Mouse (Mus musculus): Measurements from ENCODE around the gene Tfr2.
"Not testable (repeated sequence)": the region's sequence is repeated elsewhere in the genome, so short reads cannot be mapped to it uniquely, and the experiment has no call there.

The Tfr2 gene

DNA sequence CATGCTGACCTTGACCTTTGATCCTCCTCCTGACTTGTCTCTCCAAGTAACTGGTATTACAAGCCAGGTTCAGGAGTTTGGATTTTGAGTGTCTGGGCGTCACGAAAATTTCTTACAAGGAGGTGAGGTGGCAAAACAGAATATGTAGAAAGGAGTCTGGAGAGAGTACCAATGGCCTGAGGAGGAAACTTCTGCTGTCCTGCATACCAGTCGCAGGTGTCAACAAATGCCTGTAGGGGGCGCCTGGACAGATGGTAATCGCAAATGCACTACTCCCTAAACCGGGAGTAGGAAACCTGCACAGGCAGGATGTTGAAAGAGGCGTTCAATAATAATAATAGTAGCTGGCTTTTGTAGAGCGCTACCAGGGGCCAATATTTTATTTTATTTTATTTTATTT lies 15.3 kb downstream of the Tfr2 start:
- DNase-seq (ENCODE audit: low spot score): peak; percentile 77

DNA sequence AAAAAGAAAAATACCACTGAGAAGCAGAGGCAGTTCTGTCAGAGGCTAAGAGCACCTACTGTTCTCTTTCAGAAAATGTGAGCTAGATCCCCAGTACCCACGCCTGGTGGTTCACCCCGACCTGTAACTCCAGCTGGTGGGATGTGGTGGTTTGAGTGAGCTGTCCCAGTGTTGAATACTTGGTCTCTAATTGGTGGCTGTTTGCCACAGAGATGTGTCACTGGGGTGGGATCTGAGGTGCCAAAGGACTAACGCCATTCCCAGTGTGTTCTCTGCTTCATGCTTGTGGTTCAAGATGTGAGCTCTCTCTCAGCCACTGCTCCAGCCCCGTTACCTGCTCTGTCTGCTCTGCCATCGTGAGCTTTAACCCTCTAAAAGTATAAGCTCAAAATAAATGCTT lies 20.9 kb downstream of the Tfr2 start:
- no peak for DNase-seq (ENCODE audit: low spot score)

GRCm38 (mm10) chr5:137595921-137596320 lies 26.3 kb downstream of the Tfr2 start:
- DNase-seq (ENCODE audit: low spot score): no peak

GRCm38 (mm10) chr5:137596601-137597261 lies 27.1 kb downstream of the Tfr2 start:
- no peak for DNase-seq (ENCODE audit: low spot score)

DNA sequence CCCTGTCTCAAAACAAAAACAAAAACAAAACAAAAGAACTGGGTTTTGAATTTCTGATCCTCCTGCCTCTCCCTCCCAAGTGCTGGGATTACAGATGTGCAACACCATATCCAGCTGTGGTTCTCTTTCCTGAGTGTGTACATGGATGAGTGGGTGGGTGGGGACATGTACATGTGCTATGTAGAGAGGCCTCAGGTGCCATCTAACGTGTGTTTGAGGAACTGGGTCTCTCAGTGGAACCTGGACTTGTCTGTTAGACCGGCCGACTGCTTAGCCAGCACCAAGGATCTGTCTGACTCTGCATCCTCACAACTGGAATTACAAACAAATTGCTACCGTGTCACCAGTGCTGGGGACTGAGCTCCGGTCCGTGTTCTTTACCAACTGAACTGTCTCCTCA lies 28.0 kb downstream of the Tfr2 start:
- DNase-seq (ENCODE audit: low spot score): no peak

- no peak for DNase-seq (ENCODE audit: low spot score)
These were observed 28.6 kb downstream of the Tfr2 start for GRCm38 (mm10) chr5:137598100-137598826.

GRCm38 (mm10) chr5:137599600-137599999 lies 30.0 kb downstream of the Tfr2 start:
- DNase-seq (ENCODE audit: low spot score): no peak

- DNase-seq (ENCODE audit: low spot score): no peak
These were observed 30.6 kb downstream of the Tfr2 start for GRCm38 (mm10) chr5:137600281-137600618.

DNA sequence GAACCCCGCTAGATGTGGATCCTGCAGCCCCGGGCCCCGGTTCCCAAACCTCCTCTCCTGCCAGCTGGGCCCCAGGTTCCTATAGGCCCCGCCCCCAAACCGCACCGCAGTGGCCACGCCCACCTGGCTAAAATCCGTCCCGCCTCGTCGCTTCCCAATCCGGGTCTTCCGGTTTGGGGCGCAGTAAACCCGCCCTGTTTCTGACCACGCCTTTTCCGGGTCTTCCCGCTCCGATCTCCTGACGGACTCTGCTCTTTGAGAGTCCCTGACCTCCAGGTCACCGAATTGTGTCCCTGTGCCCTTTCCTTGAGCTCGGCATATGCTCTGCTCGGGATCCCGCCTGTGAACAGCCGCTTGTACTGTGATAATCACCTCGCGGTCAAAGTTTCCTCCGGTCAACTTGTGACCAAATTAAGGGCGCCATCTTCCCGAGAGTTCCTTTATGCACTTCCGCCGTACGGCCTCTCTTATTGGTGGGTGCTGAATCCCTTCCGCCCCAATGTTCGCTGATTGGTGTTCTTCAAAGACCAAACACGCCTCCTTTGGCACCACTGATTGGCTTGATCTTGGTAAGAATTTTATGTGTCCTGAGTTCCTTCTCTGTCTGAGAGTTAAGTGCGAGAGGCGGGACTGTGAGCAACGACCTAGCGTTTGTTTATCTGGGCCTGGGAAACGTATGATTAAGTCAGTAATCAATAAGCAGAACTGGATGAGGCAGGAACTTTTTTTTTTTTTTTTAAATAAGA lies 31.2 kb downstream of the Tfr2 start, which contains the start of gene Mospd3:
Gene Mospd3 (minus strand): TSS at position 440 of the 746 bp plus-strand sequence.
- peak; percentile 98 for DNase-seq (ENCODE audit: low spot score)

DNA sequence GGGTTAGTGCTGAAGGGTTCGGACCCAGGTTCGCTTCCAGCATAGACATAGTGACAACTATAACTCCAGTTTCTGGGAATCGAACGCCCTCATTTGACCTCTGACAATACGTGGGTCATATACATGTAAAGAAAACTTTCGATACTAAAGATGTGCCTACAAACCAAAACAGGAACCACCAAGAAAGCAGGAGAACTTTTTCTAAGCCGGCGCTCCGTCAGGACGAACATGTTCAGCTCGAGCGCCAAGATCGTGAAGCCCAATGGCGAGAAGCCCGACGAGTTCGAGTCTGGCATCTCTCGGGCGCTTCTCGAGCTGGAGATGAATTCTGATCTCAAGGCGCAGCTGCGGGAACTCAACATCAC lies 31.7 kb downstream of the Tfr2 start:
- no peak for DNase-seq (ENCODE audit: low spot score)

DNA sequence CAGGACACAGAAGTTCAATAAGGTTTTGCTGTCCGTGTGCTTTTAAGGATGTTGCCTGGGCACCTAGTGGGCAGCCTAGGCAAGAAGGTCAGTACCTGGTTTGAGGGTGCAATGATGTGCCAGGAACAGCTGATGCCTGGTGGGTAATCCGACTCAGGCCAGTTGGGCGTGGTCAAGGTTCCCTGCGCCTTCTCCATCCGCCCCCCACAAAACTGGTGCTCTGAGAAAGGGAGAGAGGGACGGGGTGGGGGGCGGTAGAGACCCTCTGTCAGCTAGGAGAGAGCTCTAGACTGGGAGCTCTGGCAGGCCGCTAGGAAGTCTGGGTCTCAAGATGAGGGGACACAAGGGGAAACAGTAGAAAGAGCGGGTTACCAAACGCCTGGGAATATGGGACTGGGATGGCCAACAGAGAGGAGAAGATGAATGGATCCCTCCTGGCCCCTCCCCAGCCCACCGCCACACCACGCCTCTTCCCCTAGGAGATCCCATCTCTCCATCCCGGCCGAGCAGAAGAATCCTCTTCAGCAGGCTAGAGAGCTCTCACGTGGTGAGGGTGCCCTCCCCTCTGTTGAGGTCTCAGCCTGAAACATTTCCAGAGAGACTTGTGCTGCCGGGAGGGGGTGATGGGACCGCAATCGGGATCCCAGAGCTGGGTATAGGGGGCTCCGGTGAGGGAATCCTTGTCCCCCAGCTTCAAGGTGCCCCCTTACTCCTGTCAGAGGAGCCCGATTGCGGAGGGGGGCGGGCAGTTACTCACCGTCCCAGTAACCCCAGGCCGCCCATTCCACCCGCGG lies 38.4 kb downstream of the Tfr2 start:
- DNase-seq (ENCODE audit: low spot score): peak; percentile 33

DNA sequence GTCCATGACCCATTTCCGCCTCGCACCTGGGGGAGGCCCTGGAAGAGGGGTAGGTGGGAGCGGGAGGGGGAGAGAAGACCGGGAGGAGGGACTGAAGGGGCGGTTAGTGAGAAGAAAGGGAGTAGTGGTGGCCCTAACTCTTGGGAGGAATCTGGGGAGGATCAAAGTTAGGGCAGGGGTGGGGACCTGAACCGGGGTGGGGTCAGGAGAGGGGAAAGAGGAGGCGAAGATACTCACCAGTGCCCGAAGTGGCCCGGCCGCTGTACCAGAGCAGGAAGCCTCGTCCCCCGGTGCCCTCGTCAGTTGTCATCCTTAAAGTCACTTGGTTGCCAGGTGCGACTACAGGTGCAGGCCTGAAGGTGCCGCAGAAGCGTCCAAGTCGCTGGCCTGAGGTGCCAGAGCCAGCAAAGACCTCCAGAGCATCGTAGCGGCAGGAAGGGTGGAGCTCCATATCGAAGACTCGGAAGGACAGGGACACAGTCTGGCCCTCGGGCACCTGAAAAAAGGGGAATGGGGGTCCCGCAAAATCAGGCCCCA lies 39.1 kb downstream of the Tfr2 start:
- no peak for DNase-seq (ENCODE audit: low spot score)

- DNase-seq (ENCODE audit: low spot score): no peak
These were observed 39.7 kb downstream of the Tfr2 start for GRCm38 (mm10) chr5:137609292-137609691.

DNA sequence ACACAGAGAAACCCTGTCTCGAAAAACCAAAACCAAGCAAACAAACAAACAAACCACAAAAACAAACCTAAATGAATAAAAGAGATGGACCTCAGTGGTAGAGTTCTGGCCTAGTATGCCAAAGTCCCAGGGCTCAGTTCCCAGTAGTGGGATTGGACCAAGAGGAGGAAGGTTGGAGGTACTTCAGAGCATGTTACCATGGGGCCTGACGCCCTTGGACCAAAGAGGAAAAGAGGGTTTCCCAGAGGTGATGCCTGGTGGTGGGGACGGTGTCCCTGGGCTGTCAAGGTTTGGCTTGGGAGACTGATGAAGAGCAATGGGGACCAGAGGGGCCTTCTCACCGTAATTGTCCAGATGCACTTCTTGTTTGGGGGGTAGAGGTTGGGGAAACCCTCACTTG lies 40.4 kb downstream of the Tfr2 start:
- no peak for DNase-seq (ENCODE audit: low spot score)

DNA sequence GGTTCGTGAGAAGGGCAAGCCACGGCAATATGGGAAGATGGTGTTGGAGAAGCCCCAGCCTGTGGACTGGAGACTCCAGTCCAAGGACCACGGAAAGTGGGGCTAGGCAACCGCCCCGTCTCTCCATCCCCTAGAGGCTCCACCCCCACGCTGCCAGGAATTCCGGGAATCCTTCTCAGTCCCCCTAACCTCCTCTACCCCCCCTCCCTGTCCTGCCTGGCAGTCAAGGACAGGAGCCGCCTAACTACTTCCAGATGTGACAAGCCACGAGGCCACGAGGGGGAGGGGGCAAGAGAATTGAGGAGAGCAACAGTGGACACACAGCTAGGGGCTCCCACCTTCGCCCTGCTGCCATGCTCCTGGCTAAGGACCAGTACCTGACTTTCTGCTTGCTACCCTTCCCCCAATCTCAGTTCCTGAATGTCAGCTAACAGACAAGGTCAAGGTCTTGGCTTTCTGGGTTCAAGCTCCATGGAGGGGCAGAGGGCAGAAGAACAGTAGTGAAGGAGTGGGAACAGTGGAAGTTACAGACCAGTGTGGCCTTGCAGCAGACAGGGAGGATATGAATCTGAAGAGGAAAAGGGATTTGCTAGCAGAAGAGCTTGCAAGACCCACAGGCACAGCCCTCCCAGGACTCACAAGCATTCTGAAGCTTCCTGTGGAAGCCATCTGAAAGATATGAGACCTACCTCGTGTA lies 41.1 kb downstream of the Tfr2 start:
- DNase-seq (ENCODE audit: low spot score): no peak

DNA sequence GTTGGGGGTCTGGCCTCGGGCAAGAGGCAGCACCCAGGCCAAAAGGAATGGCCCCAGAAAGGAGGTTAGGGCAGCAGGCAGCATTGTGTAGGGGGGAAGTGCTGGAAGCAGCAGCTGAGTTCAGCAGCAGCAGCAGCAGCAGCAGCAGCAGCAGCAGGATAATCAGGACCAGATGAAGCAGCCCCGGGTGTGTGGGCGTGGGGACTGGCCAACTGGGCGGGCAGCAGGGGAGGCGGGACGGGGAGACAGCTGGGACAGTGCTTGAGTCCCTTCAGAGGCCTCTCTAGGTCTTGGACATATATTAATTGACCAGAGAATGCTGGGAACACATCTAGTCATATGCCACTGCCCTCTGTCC lies 41.6 kb downstream of the Tfr2 start:
- DNase-seq (ENCODE audit: low spot score): peak; percentile 60

GRCm38 (mm10) chr5:137613076-137613475 lies 43.4 kb downstream of the Tfr2 start:
- DNase-seq (ENCODE audit: low spot score): no peak

GRCm38 (mm10) chr5:137613550-137613949 lies 43.9 kb downstream of the Tfr2 start, which contains the start of gene Pcolce:
Gene Pcolce, minus strand, starts transcription at chr5:137613784.
- DNase-seq (ENCODE audit: low spot score): no peak

DNA sequence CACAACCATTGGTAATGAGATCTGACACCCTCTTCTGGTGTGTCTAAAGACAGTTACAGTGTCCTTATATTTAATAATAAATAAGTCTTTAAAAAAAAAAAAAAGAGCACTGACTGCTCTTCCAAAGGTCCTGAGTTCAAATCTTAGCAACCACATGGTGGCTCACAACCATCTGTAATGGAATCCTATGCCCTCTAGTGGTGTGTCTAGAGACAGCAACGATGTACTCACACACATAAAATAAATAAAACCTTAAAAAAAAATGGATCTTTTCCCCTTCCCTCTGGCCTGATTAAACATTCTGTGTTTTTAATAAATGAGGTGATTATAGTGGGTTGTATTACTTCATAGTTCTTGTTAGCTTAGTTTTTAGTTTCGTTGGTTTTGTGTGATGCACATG lies 45.3 kb downstream of the Tfr2 start:
- DNase-seq (ENCODE audit: low spot score): not testable (repeated sequence)

DNA sequence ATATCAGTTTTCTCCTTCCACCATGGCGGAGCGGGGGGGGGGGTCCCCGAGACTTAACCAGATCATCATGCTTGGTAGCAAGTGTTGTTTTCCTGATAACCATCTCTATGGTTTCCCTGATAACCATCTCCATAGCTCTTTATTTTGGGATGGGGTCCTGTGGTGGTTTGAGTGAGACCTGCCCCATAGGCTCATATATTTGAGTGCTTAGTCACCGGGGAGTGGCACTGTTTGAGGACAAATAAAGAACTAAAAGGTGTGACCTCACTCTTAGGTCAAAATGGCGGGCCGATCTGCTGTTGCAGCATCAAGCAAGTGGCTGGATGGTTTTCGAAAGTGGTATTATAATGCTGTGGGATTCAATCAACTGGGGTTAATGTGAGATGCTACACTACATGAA lies 45.7 kb downstream of the Tfr2 start:
- DNase-seq (ENCODE audit: low spot score): no peak

GRCm38 (mm10) chr5:137623937-137624530 lies 54.4 kb downstream of the Tfr2 start:
- DNase-seq (ENCODE audit: low spot score): no peak
